In genomic region chrX:33353254-33353653, GRCm38 (mm10) we compare ENCODE assay signal across 25 mouse cellular contexts. TPM values are rescaled to one million over a fixed set of nuclear protein-coding genes. Genes with fewer than 3 reads are reported as not detected.
DNase-seq lines count a peak whose midpoint lies in the region; ATAC-seq and TF ChIP-seq lines count a peak whose summit lies in the region.
"Not testable (repeated sequence)": the region's sequence is repeated elsewhere in the genome, so short reads cannot be mapped to it uniquely, and the experiment has no call there.
"Had no signal": no experiment of that assay in that cellular context is flagged by ENCODE, and none has a peak within 500 bp of the region (broad histone marks: within the 10 kb centered on the region; RNA-seq: fewer than 3 reads in every experiment).

No protein-coding gene starts in this region.

- not testable (repeated sequence) for H3K9me3 ChIP-seq in heart, embryonic 10.5 days; lung, postnatal 0 days (ENCODE audit: low read length)

- H3K9ac ChIP-seq in lung, postnatal 0 days (replicated peaks; ENCODE audit: low read depth): not testable (repeated sequence)

- H3K36me3 ChIP-seq in heart, embryonic 10.5 days; lung, postnatal 0 days (ENCODE audit: insufficient read depth, low read length): not testable (repeated sequence)

- 88% methylated on average over 2 of the region's 2 CpGs for WGBS in heart, embryonic 10.5 days
- 76% methylated on average over 2 of the region's 2 CpGs for WGBS in lung, postnatal 0 days

- DNase-seq in adrenal gland, adult 2 months: peak; percentile 1
- DNase-seq in adrenal gland, postnatal 14 days: peak; percentile 2
- DNase-seq in heart, embryonic 10.5 days (ENCODE audit: low spot score): peak; percentile 0
- DNase-seq in kidney, adult 11 months: peak; percentile 5
- peak; percentile 1 for DNase-seq in lung, postnatal 0 days (ENCODE audit: low spot score)
- peak; percentile 23 for DNase-seq in urinary bladder, adult 2 months (ENCODE audit: low spot score)
- DNase-seq in yolk sac, embryonic 10.5 days (ENCODE audit: low spot score): peak; percentile 0

- not testable (repeated sequence) for H3K4me2 ChIP-seq in lung, postnatal 0 days (replicated peaks; ENCODE audit: low read depth, low read length)

- H3K27me3 ChIP-seq in heart, embryonic 10.5 days (ENCODE audit: insufficient read depth, poor library complexity, severe bottlenecking); lung, postnatal 0 days (replicated peaks; ENCODE audit: insufficient read depth, low read length): not testable (repeated sequence)

- not testable (repeated sequence) for H3K4me3 ChIP-seq in heart, embryonic 10.5 days; lung, postnatal 0 days (ENCODE audit: low read depth, low read length)

- TF ChIP-seq EP300 in lung, postnatal 0 days (IDR thresholded peaks at IDR 0.05): not testable (repeated sequence)

- TF ChIP-seq CTCF in lung, postnatal 0 days (IDR thresholded peaks at IDR 0.05): not testable (repeated sequence)

- H3K27ac ChIP-seq in heart, embryonic 10.5 days; lung, postnatal 0 days (ENCODE audit: low read length): not testable (repeated sequence)

- not testable (repeated sequence) for H3K4me1 ChIP-seq in heart, embryonic 10.5 days; lung, postnatal 0 days (ENCODE audit: insufficient read depth, low read depth, low read length)

- not testable (repeated sequence) for ATAC-seq in lung, postnatal 0 days

RNA-seq across cellular contexts. Expression of gene Btbd35f12, which starts 40.1 kb away (rescaled TPM):
- total RNA-seq in adrenal gland, adult 2 months (2021): not detected
- polyA plus RNA-seq in adrenal gland, adult 2 months (2012; rRNA removed): not detected in 2 replicates
- total RNA-seq in adrenal gland, postnatal 14 days (2021): not detected in 2 replicates
- not detected in 2 replicates for polyA plus RNA-seq in heart, embryonic 10.5 days (2016; fragmentation: Nextera tagmentation; extraction: Ambion mirVana)
- not detected in 2 replicates for polyA plus RNA-seq in lung, postnatal 0 days (2015; fragmentation: Nextera tagmentation; extraction: Ambion mirVana)
- polyA plus RNA-seq in urinary bladder, adult 2 months (2012; rRNA removed): not detected in 2 replicates
- total RNA-seq: adrenal gland, adult 18-20 months; adrenal gland, postnatal 25 days; adrenal gland, postnatal 4 days; CH12.LX; common myeloid progenitor, adult 5-6 weeks; G1E had no signal
- polyA plus RNA-seq: activated CD4-positive, CD25-positive, alpha-beta regulatory T cell, adult 4 months; brain, embryonic 14.5 days; CD4-positive, CD25-positive, alpha-beta regulatory T cell, adult 4 months; embryonic facial prominence, embryonic 11.5 days; embryonic facial prominence, embryonic 13.5 days; embryonic facial prominence, embryonic 15.5 days; erythroblast, embryonic 14.5 days; forebrain, embryonic 10.5 days; forebrain, embryonic 12.5 days; forebrain, embryonic 14.5 days; forebrain, embryonic 16.5 days; G1E; Patski had no signal
